Mouse (Mus musculus) erythroblast, embryonic 14.5 days (primary cell): ENCODE measurements around the gene Elane. TPM values are rescaled to one million over a fixed set of nuclear protein-coding genes. Genes with fewer than 3 reads are reported as not detected.

Source experiments
- H3K27me3 ChIP-seq: 2 replicates; pipeline ENCODE4 v1.6.1; 2012; ENCODE audit warnings: inconsistent platforms; ENCODE audit not compliant: control insufficient read depth
- H3K36me3 ChIP-seq: 2 replicates; pipeline ENCODE4 v1.6.1; 2012; ENCODE audit warnings: mild to moderate bottlenecking, inconsistent platforms; ENCODE audit not compliant: control insufficient read depth
- H3K4me1 ChIP-seq: 2 replicates; pipeline ENCODE4 v1.6.1; 2012; ENCODE audit warnings: inconsistent platforms; ENCODE audit not compliant: control insufficient read depth
- H3K4me3 ChIP-seq: replicated peaks from 2 replicates; pipeline ENCODE3; 2012; ENCODE audit warnings: moderate library complexity, mild to moderate bottlenecking, inconsistent platforms
- H3K9me3 ChIP-seq: 2 replicates; pipeline ENCODE4 v1.6.1; 2012; ENCODE audit warnings: low read length, inconsistent platforms, mixed read lengths; ENCODE audit not compliant: control insufficient read depth
- GATA1 ChIP-seq: IDR thresholded peaks from 2 replicates; pipeline ENCODE4 v1.6.1; 2012; ENCODE audit warnings: low read length, inconsistent platforms, mixed read lengths
- TAL1 ChIP-seq: IDR thresholded peaks from 3 replicates; pipeline ENCODE4 v1.6.1; 2012; ENCODE audit warnings: low read length, inconsistent platforms, mixed read lengths
- polyA plus RNA-seq: library from polyadenylated mRNA; stranded (reverse); fragments of >175 nt; gene quantifications from 2 replicates; pipeline ENCODE4 v1.2.3, GENCODE M21; 2012

The Elane gene
- 1.5 and 1.8 TPM in 2 replicates for polyA plus RNA-seq

DNA sequence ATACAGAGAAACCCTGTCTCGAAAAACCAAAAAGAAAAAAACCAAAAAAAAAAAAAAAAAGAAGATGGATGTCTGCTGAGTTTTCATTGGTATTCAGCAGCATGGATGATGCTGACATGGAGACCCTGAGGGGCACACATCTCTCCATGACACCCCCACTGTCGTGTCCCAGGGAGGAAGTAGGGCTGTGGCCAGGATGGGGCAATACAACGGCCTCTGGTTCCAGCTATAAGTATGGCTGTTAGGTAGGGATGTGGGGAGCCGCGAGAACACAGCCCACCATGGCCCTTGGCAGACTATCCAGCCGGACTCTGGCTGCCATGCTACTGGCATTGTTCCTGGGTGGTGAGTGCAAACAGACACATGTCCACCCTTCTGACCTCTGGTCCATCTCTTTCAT, at the start of gene Elane:
TSS of gene Elane (plus strand) at position 194 of the 400 bp plus-strand sequence.
- Histone ChIP-seq H3K36me3 (no peaks in the 10 kb centered on the region), H3K4me3 (no peak within 1 kb of the TSS), H3K9me3 (no peaks in the 10 kb centered on the region), H3K4me1 (peaks cover 17% of the 10 kb centered on the region), H3K27me3 (peaks cover 29% of the 10 kb centered on the region)
- TF ChIP-seq TAL1 (no peak), GATA1 (no peak)

- H3K27me3 ChIP-seq, result peaks cover 13% of the 10 kb centered on the region
- TF ChIP-seq TAL1, result no peak
- no peak for TF ChIP-seq GATA1
- peaks cover 10% of the 10 kb centered on the region for H3K4me1 ChIP-seq
These were observed 49.1 kb upstream of the Elane start for GRCm38 (mm10) chr10:79836918-79837317.

GRCm38 (mm10) chr10:79838151-79838550, 47.9 kb upstream of the Elane start:
- Histone ChIP-seq H3K27me3 (peaks cover 13% of the 10 kb centered on the region), H3K4me3 (no peak overlapping the region), H3K4me1 (peaks cover 10% of the 10 kb centered on the region), H3K36me3 (no peaks in the 10 kb centered on the region), H3K9me3 (no peaks in the 10 kb centered on the region; the same call in 1 of the 2 replicates)
- TF ChIP-seq GATA1, result no peak
- TF ChIP-seq TAL1, result no peak

More at GRCm38 (mm10) chr10:79836918-79837317, 49.1 kb upstream of the Elane start:
- Histone ChIP-seq H3K9me3 (no peaks in the 10 kb centered on the region; the same call in 1 of the 2 replicates), H3K4me3 (no peak overlapping the region), H3K36me3 (no peaks in the 10 kb centered on the region)

GRCm38 (mm10) chr10:79840091-79840490, 46.0 kb upstream of the Elane start:
- no peaks in the 10 kb centered on the region for H3K36me3 ChIP-seq
- H3K27me3 ChIP-seq, result peaks cover 13% of the 10 kb centered on the region
- peaks cover 8% of the 10 kb centered on the region for H3K4me1 ChIP-seq
- H3K4me3 ChIP-seq, result no peak overlapping the region
- TF ChIP-seq GATA1 (no peak), TAL1 (no peak)
- H3K9me3 ChIP-seq, result no peaks in the 10 kb centered on the region; the same call in 1 of the 2 replicates

DNA sequence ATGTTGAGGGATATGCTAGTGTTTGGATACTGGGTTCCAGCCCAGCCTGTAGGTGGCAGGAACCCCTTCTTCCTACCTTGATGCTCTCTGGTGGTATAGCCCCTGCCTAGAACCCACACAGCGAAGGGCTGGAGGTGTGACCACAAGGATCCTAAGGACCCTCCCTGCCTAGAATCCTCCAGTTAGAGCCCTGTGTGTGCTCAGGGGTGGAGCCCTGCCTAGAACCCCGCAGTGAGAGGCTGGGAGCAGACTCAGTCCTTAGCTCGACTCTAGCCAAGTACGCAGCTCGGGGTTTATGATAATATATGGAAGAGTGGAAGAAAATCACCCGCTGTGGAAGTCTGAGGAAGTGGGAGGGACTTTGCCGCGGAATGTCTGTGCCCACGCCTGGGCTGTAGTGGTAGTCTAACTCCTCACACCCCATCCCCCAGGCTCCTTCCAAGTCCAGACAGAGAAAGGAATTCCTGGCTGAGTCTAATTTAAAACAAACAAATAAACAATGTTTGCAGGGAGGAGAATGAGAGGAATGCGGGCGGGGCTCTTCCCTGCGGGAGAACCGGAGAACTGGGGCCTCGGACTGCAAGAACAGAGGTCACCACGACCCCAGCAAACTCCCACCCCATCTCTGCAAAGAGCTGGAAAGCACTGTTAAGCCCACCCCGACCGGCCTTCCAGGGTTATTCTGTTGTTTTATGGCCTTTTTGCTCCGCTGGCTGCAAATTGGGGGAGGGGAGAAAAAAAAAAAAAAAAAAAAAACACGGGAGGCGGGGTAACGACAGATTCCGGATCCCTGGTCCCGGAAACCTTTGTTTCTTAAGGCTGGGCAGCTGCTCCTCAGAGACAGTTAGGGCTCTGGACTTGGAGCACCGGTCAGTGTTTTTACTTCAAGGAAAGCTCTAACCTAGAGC, 45.1 kb upstream of the Elane start:
- Histone ChIP-seq H3K4me1 (peaks cover 8% of the 10 kb centered on the region), H3K27me3 (peaks cover 13% of the 10 kb centered on the region), H3K9me3 (no peaks in the 10 kb centered on the region; the same call in 1 of the 2 replicates), H3K36me3 (no peaks in the 10 kb centered on the region), H3K4me3 (peak overlapping the region; percentile 40)
- no peak for TF ChIP-seq GATA1
- no peak for TF ChIP-seq TAL1

- Histone ChIP-seq H3K9me3 (no peaks in the 10 kb centered on the region), H3K4me3 (no peak overlapping the region), H3K4me1 (peaks cover 8% of the 10 kb centered on the region), H3K27me3 (peaks cover 13% of the 10 kb centered on the region), H3K36me3 (no peaks in the 10 kb centered on the region)
- TF ChIP-seq TAL1, result no peak
- TF ChIP-seq GATA1, result no peak
These were observed 43.7 kb upstream of the Elane start for GRCm38 (mm10) chr10:79842322-79842721.

- no peaks in the 10 kb centered on the region for H3K36me3 ChIP-seq
- H3K27me3 ChIP-seq, result peaks cover 13% of the 10 kb centered on the region
- TF ChIP-seq GATA1 (no peak), TAL1 (no peak)
- H3K4me3 ChIP-seq, result no peak overlapping the region
- H3K4me1 ChIP-seq, result peaks cover 8% of the 10 kb centered on the region
- H3K9me3 ChIP-seq, result no peaks in the 10 kb centered on the region
These were observed 42.6 kb upstream of the Elane start for GRCm38 (mm10) chr10:79843476-79843875.

GRCm38 (mm10) chr10:79846553-79846952, 39.5 kb upstream of the Elane start:
- peaks cover 15% of the 10 kb centered on the region for H3K4me1 ChIP-seq
- no peaks in the 10 kb centered on the region for H3K9me3 ChIP-seq
- no peaks in the 10 kb centered on the region for H3K27me3 ChIP-seq
- no peak overlapping the region for H3K4me3 ChIP-seq
- TF ChIP-seq GATA1, result no peak
- no peak for TF ChIP-seq TAL1
- H3K36me3 ChIP-seq, result no peaks in the 10 kb centered on the region

DNA sequence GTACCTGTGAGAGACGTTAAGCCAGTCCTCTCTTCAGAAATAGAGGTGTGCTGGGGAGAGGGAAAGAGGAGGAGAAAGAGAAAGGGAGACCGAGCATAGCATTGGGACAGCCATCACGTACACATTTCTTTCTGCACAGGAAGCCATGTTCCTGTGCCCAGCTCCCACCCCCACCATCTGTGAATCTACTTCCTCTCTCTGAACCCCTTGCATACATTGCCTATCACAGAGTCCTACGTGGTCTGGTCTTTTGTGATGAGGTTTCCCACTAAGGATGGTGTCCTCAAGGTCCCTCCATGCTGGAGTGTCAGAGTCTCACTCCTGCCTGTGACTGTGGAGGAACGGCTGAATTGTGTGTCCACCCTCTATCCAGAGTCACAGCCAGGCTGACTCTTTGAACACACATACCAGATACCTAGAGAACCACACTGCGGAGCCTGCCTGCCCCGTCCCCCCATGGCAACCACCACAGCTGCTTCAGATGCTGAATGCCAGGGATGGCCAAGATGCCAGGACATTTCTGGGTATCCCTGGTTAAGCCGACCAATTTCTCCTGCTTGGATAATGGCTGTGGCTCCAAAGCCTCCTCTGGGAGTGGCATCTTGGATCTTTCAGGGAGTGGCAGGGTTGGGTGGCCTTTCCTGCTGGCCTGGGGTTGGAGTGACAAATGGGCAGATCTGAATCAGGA, 36.0 kb upstream of the Elane start:
- Histone ChIP-seq H3K4me3 (no peak overlapping the region), H3K9me3 (no peaks in the 10 kb centered on the region), H3K36me3 (no peaks in the 10 kb centered on the region), H3K4me1 (peaks cover 40% of the 10 kb centered on the region), H3K27me3 (no peaks in the 10 kb centered on the region)
- TF ChIP-seq TAL1 (no peak), GATA1 (no peak)
